Mouse (Mus musculus) spleen, adult 2 months (tissue): ENCODE data around the gene Szrd1. TPM values are rescaled to one million over a fixed set of nuclear protein-coding genes. Genes with fewer than 3 reads are reported as not detected.

Experiments used
- DNase-seq, 2 experiments: peaks; one replicate each; pipeline versions ENCODE4 v3.0.0 to v3.0.0-alpha.2; 2012 to 2021; ENCODE audit warnings: low spot score in 2 of 2, low read depth in 1 of 2
- H3K27ac ChIP-seq: fragments of 200-500 bp; 2 replicates; pipeline ENCODE4 v1.5.1; 2012; ENCODE audit warnings: low read length, inconsistent platforms; ENCODE audit not compliant: insufficient read depth
- H3K27me3 ChIP-seq: fragments of 200-500 bp; 2 replicates; pipeline ENCODE4 v1.6.1; 2012; ENCODE audit warnings: mild to moderate bottlenecking, moderate library complexity, low read length, inconsistent platforms; ENCODE audit not compliant: control insufficient read depth, insufficient read depth
- H3K36me3 ChIP-seq: fragments of 200-500 bp; 2 replicates; pipeline ENCODE4 v1.6.1; 2012; ENCODE audit warnings: mild to moderate bottlenecking, low read length, inconsistent platforms; ENCODE audit not compliant: control insufficient read depth, insufficient read depth
- H3K4me1 ChIP-seq: fragments of 200-500 bp; 2 replicates; pipeline ENCODE4 v1.6.1; 2011; ENCODE audit warnings: inconsistent platforms; ENCODE audit not compliant: control insufficient read depth, insufficient read depth, insufficient read length
- H3K4me3 ChIP-seq: fragments of 200-500 bp; 2 replicates; pipeline ENCODE4 v1.5.1; 2011; ENCODE audit warnings: mild to moderate bottlenecking, inconsistent platforms; ENCODE audit not compliant: insufficient read depth, insufficient read length; ENCODE audit errors: extremely low read depth
- CTCF ChIP-seq: fragments of 200-500 bp; IDR thresholded peaks from 2 replicates; pipeline ENCODE4 v1.5.1; 2011; ENCODE audit warnings: mild to moderate bottlenecking, inconsistent platforms; ENCODE audit not compliant: insufficient read depth, insufficient read length, insufficient replicate concordance; ENCODE audit errors: extremely low read depth
- POLR2A ChIP-seq: fragments of 200-500 bp; IDR thresholded peaks from 2 replicates; pipeline ENCODE4 v1.6.1; 2011; ENCODE audit warnings: low read depth, low read length, inconsistent platforms
- WGBS: fragments of 180-500 bp; shearing (Covaris S2); methylation state at CpG from one replicate; pipeline ENCODE4 v1.1.7; 2018; 5-methylcytosine and 5-hydroxymethylcytosine counted together
- polyA plus RNA-seq: library from polyadenylated mRNA; depleted of rRNA; stranded (reverse); fragments of >200 nt; gene quantifications from 2 replicates; pipeline ENCODE4 v1.2.3, GENCODE M21; 2012

Szrd1 gene
- polyA plus RNA-seq, 1 experiment, result 38.8 TPM

DNA sequence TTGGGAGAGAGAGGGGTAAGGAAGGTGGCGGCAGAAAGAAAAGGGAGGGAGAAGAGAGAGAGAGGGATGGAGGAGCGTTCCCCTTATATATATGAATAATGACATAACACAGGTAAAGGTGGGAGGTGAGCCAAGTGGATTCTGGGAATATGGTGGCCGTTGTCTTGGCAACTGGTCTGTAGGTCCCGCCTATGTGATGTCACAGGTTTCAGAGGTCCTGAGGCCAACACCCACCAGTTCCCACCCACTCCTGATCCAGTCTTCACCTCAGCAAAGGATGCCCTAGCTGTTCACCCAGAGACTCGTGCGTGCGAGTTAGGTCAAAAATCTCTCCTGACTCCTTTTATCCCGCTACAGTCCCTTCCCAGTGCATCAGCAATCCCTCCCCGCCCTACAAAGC, 38.3 kb downstream of the Szrd1 start:
- DNase-seq, result no peak
- TF ChIP-seq POLR2A (no peak), CTCF (no peak)
- Histone ChIP-seq H3K4me1 (no peaks in the 10 kb centered on the region), H3K36me3 (no peaks in the 10 kb centered on the region), H3K27ac (no peak overlapping the region), H3K4me3 (no peak overlapping the region), H3K27me3 (no peaks in the 10 kb centered on the region)
- WGBS, result 90% methylated on average over 9 of the region's 9 CpGs

DNA sequence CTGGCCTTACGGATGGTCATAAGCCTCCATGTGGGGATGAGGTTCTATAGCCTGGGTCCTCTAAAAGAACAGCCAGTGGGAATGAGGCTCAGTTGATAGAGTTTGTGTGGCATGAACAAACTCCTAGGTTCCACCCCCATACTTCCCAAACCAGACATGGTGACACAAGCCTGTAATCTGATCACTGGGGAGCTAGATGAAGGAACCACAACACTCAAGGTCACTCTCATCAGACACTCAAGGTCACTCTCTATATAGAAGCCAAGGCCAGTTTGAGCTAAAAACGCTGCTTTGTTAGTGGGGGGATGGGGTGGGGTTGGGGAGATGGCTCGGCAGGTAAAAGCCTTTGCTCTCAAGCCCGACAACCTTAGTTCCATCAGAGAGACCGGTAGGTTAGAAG, 39.6 kb downstream of the Szrd1 start:
- DNase-seq, result no peak
- TF ChIP-seq CTCF (no peak), POLR2A (no peak)
- Histone ChIP-seq H3K4me3 (no peak overlapping the region), H3K36me3 (no peaks in the 10 kb centered on the region), H3K27ac (no peak overlapping the region), H3K4me1 (no peaks in the 10 kb centered on the region), H3K27me3 (no peaks in the 10 kb centered on the region)
- WGBS, result 82% methylated on average over 5 of the region's 5 CpGs

DNA sequence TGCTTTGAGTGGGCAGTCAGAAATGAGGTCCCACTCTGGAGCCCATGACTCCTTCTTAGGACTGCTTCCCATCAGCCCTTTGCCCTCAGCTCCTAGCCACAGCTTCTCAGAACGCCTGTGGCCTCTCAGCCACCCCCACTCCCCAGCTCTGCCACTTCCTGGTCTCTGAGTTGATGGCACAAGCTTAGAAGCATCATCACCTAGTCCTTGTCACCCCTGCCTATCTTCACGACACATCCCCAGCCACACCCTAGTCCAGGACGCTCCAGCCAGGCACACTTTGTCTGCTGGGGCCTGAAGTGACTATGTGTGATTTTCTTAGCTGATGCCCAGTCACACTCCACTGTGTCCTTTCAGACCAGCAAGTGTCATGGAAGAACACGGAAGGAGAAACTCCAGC, 40.6 kb downstream of the Szrd1 start:
- Histone ChIP-seq H3K27me3 (no peaks in the 10 kb centered on the region), H3K4me1 (no peaks in the 10 kb centered on the region), H3K27ac (no peak overlapping the region), H3K36me3 (no peaks in the 10 kb centered on the region), H3K4me3 (no peak overlapping the region)
- 52% methylated on average over 4 of the region's 4 CpGs for WGBS
- DNase-seq, result no peak
- TF ChIP-seq CTCF (no peak), POLR2A (no peak)

DNA sequence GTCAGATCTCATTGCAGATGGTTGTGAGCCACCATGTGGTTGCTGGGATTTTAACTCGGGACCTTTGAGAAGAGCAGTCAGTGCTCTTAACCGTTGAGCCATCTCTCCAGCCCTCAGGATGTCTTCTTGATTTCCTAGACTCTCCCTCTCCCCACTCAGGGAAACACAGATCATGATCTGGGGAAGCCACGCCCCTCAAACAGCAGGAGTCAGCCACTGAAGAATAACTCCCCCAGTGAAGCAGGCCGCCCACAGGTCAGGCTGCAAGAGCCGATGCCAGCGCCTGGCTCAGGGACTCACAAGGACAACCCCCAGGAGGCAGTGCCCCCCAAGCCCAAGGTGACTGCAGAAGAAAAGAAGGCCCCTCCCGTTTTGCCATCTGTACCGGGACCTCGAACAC, 42.9 kb downstream of the Szrd1 start:
- Histone ChIP-seq H3K27me3 (no peaks in the 10 kb centered on the region), H3K27ac (no peak overlapping the region), H3K36me3 (no peaks in the 10 kb centered on the region), H3K4me1 (no peaks in the 10 kb centered on the region), H3K4me3 (no peak overlapping the region)
- no peak for DNase-seq
- TF ChIP-seq POLR2A, result no peak
- TF ChIP-seq CTCF, result no peak
- 42% methylated on average over 9 of the region's 9 CpGs for WGBS

DNA sequence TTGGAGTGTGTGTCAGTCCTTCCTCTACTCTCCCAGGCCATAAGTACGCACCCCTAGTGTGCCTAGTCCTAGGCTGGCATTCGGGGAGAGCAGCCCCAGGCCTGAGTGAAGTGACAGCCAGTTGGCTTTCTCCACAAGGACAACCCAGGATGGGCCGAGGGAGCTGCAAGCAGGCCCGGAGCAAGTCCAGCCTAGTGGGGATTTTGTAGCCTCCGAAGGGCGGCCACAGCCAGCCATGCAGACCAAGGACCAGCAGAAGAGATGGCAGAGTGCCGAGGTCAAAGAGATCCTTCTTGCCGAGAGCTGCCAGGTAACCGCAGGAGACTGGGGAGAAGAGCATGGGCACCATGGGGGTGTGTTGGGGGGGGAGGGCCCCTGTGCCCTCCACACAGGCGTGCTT, 44.6 kb downstream of the Szrd1 start:
- WGBS, result 93% methylated on average over 10 of the region's 10 CpGs
- no peaks in the 10 kb centered on the region for H3K27me3 ChIP-seq
- TF ChIP-seq POLR2A (no peak), CTCF (no peak)
- H3K4me1 ChIP-seq, result no peaks in the 10 kb centered on the region
- no peaks in the 10 kb centered on the region for H3K36me3 ChIP-seq
- no peak overlapping the region for H3K4me3 ChIP-seq
- H3K27ac ChIP-seq, result no peak overlapping the region
- no peak for DNase-seq

DNA sequence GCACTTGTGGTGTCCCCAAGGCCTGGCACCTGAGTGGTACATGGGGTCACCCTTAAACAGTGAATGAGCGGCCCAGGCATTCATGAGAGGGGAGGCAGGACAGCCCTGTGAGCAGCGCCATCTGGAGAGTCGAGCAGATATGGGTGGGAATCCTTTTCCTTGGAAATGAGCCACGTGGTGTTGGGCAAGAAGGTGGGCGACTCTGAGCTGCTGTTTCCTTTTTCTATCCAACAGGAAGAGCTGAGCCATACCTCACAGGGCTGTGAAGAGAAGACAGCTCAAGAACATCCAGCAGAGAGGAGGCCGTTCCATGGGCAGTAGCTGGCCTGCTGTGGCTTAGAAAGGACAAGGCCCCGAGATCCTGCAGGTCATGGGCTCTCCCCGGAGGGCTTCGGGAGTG, 50.9 kb downstream of the Szrd1 start:
- TF ChIP-seq CTCF (no peak), POLR2A (no peak)
- no peak overlapping the region for H3K27ac ChIP-seq
- no peaks in the 10 kb centered on the region for H3K27me3 ChIP-seq
- no peak overlapping the region for H3K4me3 ChIP-seq
- WGBS, result 72% methylated on average over 9 of the region's 9 CpGs
- H3K36me3 ChIP-seq, result no peaks in the 10 kb centered on the region
- DNase-seq, result no peak
- no peaks in the 10 kb centered on the region for H3K4me1 ChIP-seq

DNA sequence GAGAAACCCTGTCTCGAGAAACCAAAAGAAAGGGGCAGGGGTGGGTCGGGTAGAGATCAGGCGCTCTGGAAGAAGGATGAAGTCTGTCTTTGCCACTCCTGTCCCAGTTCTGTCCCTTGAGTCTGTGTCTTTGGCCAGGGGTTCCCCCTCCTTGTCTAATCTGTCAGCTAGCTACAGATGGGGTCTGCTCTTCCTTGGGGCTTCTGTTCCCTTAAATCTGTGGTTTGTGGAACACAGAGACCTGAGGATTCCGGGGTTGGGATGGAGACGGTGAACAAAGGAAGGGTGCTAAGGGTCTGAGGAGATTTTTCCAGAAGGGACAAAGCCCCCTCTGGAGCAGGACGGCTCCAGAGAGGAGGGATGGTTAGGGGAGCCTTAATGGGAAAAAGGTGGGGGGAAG, 51.5 kb downstream of the Szrd1 start, which contains the start of gene Spata21:
TSS of gene Spata21 (plus strand) at position 301 of the 400 bp plus-strand sequence.
- TF ChIP-seq POLR2A (no peak), CTCF (no peak)
- 83% methylated on average over 6 of the region's 6 CpGs for WGBS
- no peak within 1 kb of the TSS for H3K4me3 ChIP-seq

More for the DNA sequence above, 51.5 kb downstream of the Szrd1 start, which contains the start of gene Spata21:
- Histone ChIP-seq H3K36me3 (no peaks in the 10 kb centered on the region), H3K27ac (no peak within 1 kb of the TSS), H3K4me1 (no peaks in the 10 kb centered on the region), H3K27me3 (no peaks in the 10 kb centered on the region)
- no peak for DNase-seq
